Comparison of ENCODE assay signal across 14 mouse cellular contexts in the genomic region with DNA sequence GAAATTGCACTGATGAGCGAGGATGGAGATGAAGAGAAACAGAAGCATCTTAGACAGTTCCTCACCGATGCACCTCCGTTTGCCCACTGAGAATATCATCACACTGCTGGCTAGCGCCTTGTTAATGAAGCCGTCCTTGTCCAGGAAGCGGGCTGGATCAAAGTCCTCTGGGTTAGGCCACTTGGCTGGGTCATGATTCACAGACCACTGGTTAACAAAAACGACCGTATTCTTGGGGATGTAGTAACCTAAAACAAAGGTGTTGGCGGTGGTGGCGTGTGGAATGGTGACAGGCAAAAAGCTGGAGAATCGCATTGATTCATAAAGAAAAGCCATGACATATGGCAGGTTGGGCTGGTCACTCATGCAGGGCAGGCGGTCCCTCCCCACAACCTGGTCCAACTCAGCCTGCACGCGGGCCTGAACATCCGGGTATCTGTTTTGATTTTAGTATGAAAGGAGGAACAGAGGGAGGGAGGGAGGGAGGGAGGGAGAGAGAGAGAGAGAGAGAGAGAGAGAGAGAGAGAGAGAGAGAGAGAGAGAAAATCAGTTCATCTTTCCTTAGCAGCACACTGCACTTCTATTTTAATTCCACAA. TPM values are rescaled to one million over a fixed set of nuclear protein-coding genes. Genes with fewer than 3 reads are reported as not detected.
DNase-seq lines count a peak whose midpoint lies in the region; ATAC-seq lines count a peak whose summit lies in the region.
"Had no signal": no experiment of that assay in that cellular context is flagged by ENCODE, and none has a peak within 500 bp of the region (broad histone marks: within the 10 kb centered on the region; RNA-seq: fewer than 3 reads in every experiment).

No protein-coding gene starts in this region.

- H3K9me3 ChIP-seq in hindbrain, embryonic 11.5 days (ENCODE audit: control insufficient read depth, low read length), result no peaks in the 10 kb centered on the region
- no peaks in the 10 kb centered on the region for H3K9me3 ChIP-seq in hindbrain, embryonic 12.5 days (replicated peaks)
- H3K9me3 ChIP-seq in midbrain, embryonic 13.5 days, result no peaks in the 10 kb centered on the region
- H3K9me3 ChIP-seq in midbrain, embryonic 15.5 days, result no peaks in the 10 kb centered on the region
- no peaks in the 10 kb centered on the region for H3K9me3 ChIP-seq in embryonic facial prominence, embryonic 14.5 days (ENCODE audit: control insufficient read depth, low read length)
- no peaks in the 10 kb centered on the region for H3K9me3 ChIP-seq in heart, embryonic 12.5 days (replicated peaks)

- peak; percentile 46 for DNase-seq in hindbrain, embryonic 11.5 days (ENCODE audit: low spot score)
- DNase-seq in embryonic facial prominence, embryonic 14.5 days (ENCODE audit: low spot score), result no peak
- DNase-seq in retina, embryonic 14.5 days (ENCODE audit: low spot score), result peak; percentile 60
- DNase-seq in lung, postnatal 10 days, result no peak
- DNase-seq: cerebellum, adult 8-10 months; layer of hippocampus, postnatal 36 days; lung, adult 18-20 months had no signal

- H3K9ac ChIP-seq in hindbrain, embryonic 11.5 days (ENCODE audit: low read depth, low read length), result no peak overlapping the region
- no peak overlapping the region for H3K9ac ChIP-seq in hindbrain, embryonic 12.5 days
- H3K9ac ChIP-seq in midbrain, embryonic 13.5 days (replicated peaks), result no peak overlapping the region
- no peak overlapping the region for H3K9ac ChIP-seq in midbrain, embryonic 15.5 days
- H3K9ac ChIP-seq in embryonic facial prominence, embryonic 14.5 days (ENCODE audit: low read depth, low read length), result no peak overlapping the region
- no peak overlapping the region for H3K9ac ChIP-seq in heart, embryonic 12.5 days

- H3K4me3 ChIP-seq in hindbrain, embryonic 11.5 days (ENCODE audit: low read depth, low read length), result no peak overlapping the region
- no peak overlapping the region for H3K4me3 ChIP-seq in hindbrain, embryonic 12.5 days
- H3K4me3 ChIP-seq in midbrain, embryonic 13.5 days (replicated peaks), result no peak overlapping the region
- no peak overlapping the region for H3K4me3 ChIP-seq in midbrain, embryonic 15.5 days
- no peak overlapping the region for H3K4me3 ChIP-seq in embryonic facial prominence, embryonic 14.5 days (ENCODE audit: low read depth, low read length)
- no peak overlapping the region for H3K4me3 ChIP-seq in heart, embryonic 12.5 days
- H3K4me3 ChIP-seq: erythroblast, embryonic 14.5 days; myocyte had no signal

- peaks cover 10% of the 10 kb centered on the region; the same call in 1 of the 2 replicates for H3K4me1 ChIP-seq in hindbrain, embryonic 11.5 days (replicated peaks; ENCODE audit: control insufficient read depth, insufficient read depth, low read length)
- peaks cover 24% of the 10 kb centered on the region for H3K4me1 ChIP-seq in hindbrain, embryonic 12.5 days
- H3K4me1 ChIP-seq in midbrain, embryonic 13.5 days (replicated peaks), result peaks cover 25% of the 10 kb centered on the region
- H3K4me1 ChIP-seq in midbrain, embryonic 15.5 days, result peaks cover 25% of the 10 kb centered on the region
- H3K4me1 ChIP-seq in embryonic facial prominence, embryonic 14.5 days (ENCODE audit: control insufficient read depth, insufficient read depth, low read length), result peaks cover 26% of the 10 kb centered on the region
- peaks cover 24% of the 10 kb centered on the region for H3K4me1 ChIP-seq in heart, embryonic 12.5 days (replicated peaks)

- no peak overlapping the region for H3K27ac ChIP-seq in hindbrain, embryonic 11.5 days (ENCODE audit: low read depth, low read length)
- H3K27ac ChIP-seq in hindbrain, embryonic 12.5 days, result no peak overlapping the region
- no peak overlapping the region for H3K27ac ChIP-seq in midbrain, embryonic 13.5 days
- no peak overlapping the region for H3K27ac ChIP-seq in midbrain, embryonic 15.5 days
- no peak overlapping the region for H3K27ac ChIP-seq in embryonic facial prominence, embryonic 14.5 days (replicated peaks; ENCODE audit: low read depth, low read length)
- H3K27ac ChIP-seq in heart, embryonic 12.5 days (ENCODE audit: poor library complexity, severe bottlenecking), result no peak overlapping the region

- no peaks in the 10 kb centered on the region for H3K36me3 ChIP-seq in hindbrain, embryonic 11.5 days (ENCODE audit: control insufficient read depth, insufficient read depth, low read length)
- H3K36me3 ChIP-seq in hindbrain, embryonic 12.5 days, result no peaks in the 10 kb centered on the region
- no peaks in the 10 kb centered on the region for H3K36me3 ChIP-seq in midbrain, embryonic 13.5 days
- H3K36me3 ChIP-seq in midbrain, embryonic 15.5 days (replicated peaks), result no peaks in the 10 kb centered on the region
- H3K36me3 ChIP-seq in embryonic facial prominence, embryonic 14.5 days (ENCODE audit: control insufficient read depth, insufficient read depth, low read length), result no peaks in the 10 kb centered on the region
- no peaks in the 10 kb centered on the region for H3K36me3 ChIP-seq in heart, embryonic 12.5 days

- no peak for ATAC-seq in hindbrain, embryonic 11.5 days (ENCODE audit: low FRiP score)
- ATAC-seq in hindbrain, embryonic 12.5 days (ENCODE audit: low FRiP score), result no peak
- ATAC-seq in midbrain, embryonic 13.5 days, result no peak
- ATAC-seq in midbrain, embryonic 15.5 days (replicated peaks), result no peak
- no peak for ATAC-seq in embryonic facial prominence, embryonic 14.5 days (ENCODE audit: low read depth)
- ATAC-seq in heart, embryonic 12.5 days (ENCODE audit: insufficient number of reproducible peaks, low FRiP score), result no peak
- ATAC-seq: activated CD4-positive, CD25-positive, alpha-beta regulatory T cell, adult 4 months had no signal

- WGBS in hindbrain, embryonic 11.5 days, result 12% methylated on average over 15 of the region's 15 CpGs
- WGBS in hindbrain, embryonic 12.5 days, result 8% methylated on average over 15 of the region's 15 CpGs
- 5% methylated on average over 15 of the region's 15 CpGs for WGBS in midbrain, embryonic 13.5 days
- 12% methylated on average over 15 of the region's 15 CpGs for WGBS in midbrain, embryonic 15.5 days
- 28% methylated on average over 15 of the region's 15 CpGs for WGBS in embryonic facial prominence, embryonic 14.5 days
- 25% methylated on average over 15 of the region's 15 CpGs for WGBS in heart, embryonic 12.5 days

- H3K27me3 ChIP-seq in hindbrain, embryonic 11.5 days (ENCODE audit: control insufficient read depth, insufficient read depth, low read length), result peaks cover 43% of the 10 kb centered on the region
- peaks cover 49% of the 10 kb centered on the region for H3K27me3 ChIP-seq in hindbrain, embryonic 12.5 days
- peaks cover 81% of the 10 kb centered on the region for H3K27me3 ChIP-seq in midbrain, embryonic 13.5 days
- peaks cover 55% of the 10 kb centered on the region for H3K27me3 ChIP-seq in midbrain, embryonic 15.5 days (replicated peaks)
- H3K27me3 ChIP-seq in embryonic facial prominence, embryonic 14.5 days (replicated peaks; ENCODE audit: control insufficient read depth, insufficient read depth, low read length), result peaks cover 58% of the 10 kb centered on the region
- peaks cover 56% of the 10 kb centered on the region for H3K27me3 ChIP-seq in heart, embryonic 12.5 days (replicated peaks)

- H3K4me2 ChIP-seq in hindbrain, embryonic 11.5 days (replicated peaks; ENCODE audit: low read depth, low read length), result no peak overlapping the region
- H3K4me2 ChIP-seq in hindbrain, embryonic 12.5 days (replicated peaks), result no peak overlapping the region
- H3K4me2 ChIP-seq in midbrain, embryonic 13.5 days (replicated peaks), result 0 out of 2 replicates have a peak overlapping the region, but pooled peaks have one; percentile 6
- no peak overlapping the region for H3K4me2 ChIP-seq in midbrain, embryonic 15.5 days
- peak overlapping the region; percentile 25; the same call in 1 of the 2 replicates for H3K4me2 ChIP-seq in embryonic facial prominence, embryonic 14.5 days (ENCODE audit: low read depth, low read length)
- H3K4me2 ChIP-seq in heart, embryonic 12.5 days, result no peak overlapping the region

RNA-seq across cellular contexts. Expression of a gene that starts 4.5 kb away (rescaled TPM):
- polyA plus RNA-seq in hindbrain, embryonic 11.5 days (2014; fragmentation: Nextera tagmentation; extraction: Ambion mirVana), result 3.0 and 4.0 TPM in 2 replicates
- 7.6 and 9.1 TPM in 2 replicates for polyA plus RNA-seq in hindbrain, embryonic 12.5 days (2016; fragmentation: Nextera tagmentation; extraction: Ambion mirVana)
- 4.9 and 5.2 TPM in 2 replicates for polyA plus RNA-seq in midbrain, embryonic 13.5 days (2015; fragmentation: Nextera tagmentation; extraction: Ambion mirVana)
- 7.0 and 7.4 TPM in 2 replicates for polyA plus RNA-seq in midbrain, embryonic 15.5 days (2015; fragmentation: Nextera tagmentation; extraction: Ambion mirVana)
- polyA plus RNA-seq in embryonic facial prominence, embryonic 14.5 days (2014; fragmentation: Nextera tagmentation; extraction: Ambion mirVana), result 8.6 and 9.9 TPM in 2 replicates
- polyA plus RNA-seq in heart, embryonic 12.5 days (2016; fragmentation: Nextera tagmentation; extraction: Ambion mirVana), result 1.4 and 1.5 TPM in 2 replicates
- polyA plus RNA-seq: activated CD4-positive, CD25-positive, alpha-beta regulatory T cell, adult 4 months; erythroblast, embryonic 14.5 days had no signal

Comparison
In these comparisons a context has a peak if more than half of its experiments do, and no peak if none do; other contexts are left out.
1. H3K4me2 ChIP-seq: peak in midbrain, embryonic 13.5 days (single experiment) and embryonic facial prominence, embryonic 14.5 days (single experiment); none in hindbrain, embryonic 11.5 days (single experiment), hindbrain, embryonic 12.5 days (single experiment), midbrain, embryonic 15.5 days (single experiment) and heart, embryonic 12.5 days (single experiment).
2. DNase-seq: peak in hindbrain, embryonic 11.5 days (single experiment) and retina, embryonic 14.5 days (single experiment); none in embryonic facial prominence, embryonic 14.5 days (single experiment) and lung, postnatal 10 days (single experiment).